ENCODE assay signal across 12 mouse cellular contexts in genomic region chr6:107070441-107070840, GRCm38 (mm10).
"Had no signal": no experiment of that assay in that cellular context is flagged by ENCODE, and none has a peak within 500 bp of the region (broad histone marks: within the 10 kb centered on the region; RNA-seq: fewer than 3 reads in every experiment).

No protein-coding gene starts in this region.

- DNase-seq: kidney, postnatal 10 days; kidney, postnatal 36 days; layer of hippocampus, postnatal 36 days; liver, embryonic 13.5 days; lung, adult 2 months; lung, postnatal 14 days; lung, postnatal 4 days; midbrain, embryonic 14.5 days; right cerebral cortex, adult 18-20 months; right cerebral cortex, postnatal 14 days; right cerebral cortex, postnatal 4 days; thymus, postnatal 25 days had no signal
